Mouse (Mus musculus) liver, embryonic 14.5 days (tissue): ENCODE measurements at regions not wholly inside any gene's neighbourhood (a gene's known extent, or its start where the extent isn't known, plus 50 kb on each side); places are given as distances from the start of the nearest gene placed in this dataset.

Source experiments
- CTCF ChIP-seq: IDR thresholded peaks from 2 replicates; pipeline ENCODE4 v1.5.1; 2016; ENCODE audit warnings: antibody characterized with exemption, low read depth, control low read depth
- EP300 ChIP-seq: IDR thresholded peaks from 2 replicates; pipeline ENCODE4 v1.6.1; 2016; ENCODE audit warnings: antibody characterized with exemption, low read depth

GRCm38 (mm10) chr13:72972894-72973293, 287.4 kb upstream of the Irx4 start:
- TF ChIP-seq CTCF (no peak), EP300 (no peak)
